Mouse (Mus musculus) T-helper 17 cell (primary cell): ENCODE measurements around the gene Zfc3h1.

Experiments
- in situ Hi-C, 2 experiments: fragments of 300-600 bp; cut with MboI, MseI; formaldehyde crosslinking; loops; 1 replicate in 1 of 2; 2 replicates in 1 of 2; pipeline ENCODE4 v1.15.1; 2025; ENCODE audit warnings: high pct_unique_total_duplicates in 2 of 2

Zfc3h1 gene

GRCm38 (mm10) chr10:115382846-115383643 lies 1.7 kb upstream of the Zfc3h1 start:
- in situ Hi-C loops, result no loop called here

- in situ Hi-C loops, result no loop called here
These were observed 1.0 kb upstream of the Zfc3h1 start for GRCm38 (mm10) chr10:115383644-115384220.

GRCm38 (mm10) chr10:115385018-115386002 lies 551 bp downstream of the Zfc3h1 start:
- in situ Hi-C loops, result loop anchor here in 1 of 2 experiments (5.0 kb wide), 2 partner anchors 42 to 58 kb away; no protein-coding TSS in a partner anchor

- in situ Hi-C loops, result loop anchor here in 1 of 2 experiments (5.0 kb wide), 2 partner anchors 39 to 61 kb away; no protein-coding TSS in a partner anchor
These were observed 3.1 kb downstream of the Zfc3h1 start for GRCm38 (mm10) chr10:115387891-115388290.

GRCm38 (mm10) chr10:115391076-115391475 lies 6.3 kb downstream of the Zfc3h1 start:
- in situ Hi-C loops, result loop anchor here in 1 of 2 experiments (5.0 kb wide), 1 partner anchor 64 kb away; no protein-coding TSS in a partner anchor

GRCm38 (mm10) chr10:115391896-115392295 lies 7.1 kb downstream of the Zfc3h1 start:
- in situ Hi-C loops, result loop anchor here in 1 of 2 experiments (5.0 kb wide), 1 partner anchor 65 kb away; no protein-coding TSS in a partner anchor

GRCm38 (mm10) chr10:115406393-115406792 lies 21.6 kb downstream of the Zfc3h1 start:
- in situ Hi-C loops, result loop anchor here in 1 of 2 experiments (10.0 to 25.0 kb wide), 2 partner anchors 172 to 1656 kb away; partner anchors contain the start of gene Cct2

GRCm38 (mm10) chr10:115413496-115413895 lies 28.7 kb downstream of the Zfc3h1 start:
- in situ Hi-C loops, result loop anchor here in 1 of 2 experiments (25.0 kb wide), 1 partner anchor 1649 kb away; the partner anchor contains the start of gene Cct2

- in situ Hi-C loops, result loop anchor here in 1 of 2 experiments (25.0 kb wide), 1 partner anchor 1648 kb away; the partner anchor contains the start of gene Cct2
These were observed 29.3 kb downstream of the Zfc3h1 start for GRCm38 (mm10) chr10:115414056-115414455.

GRCm38 (mm10) chr10:115421976-115422375 lies 37.2 kb downstream of the Zfc3h1 start:
- in situ Hi-C loops, result loop anchor here in 1 of 2 experiments (25.0 kb wide), 1 partner anchor 1640 kb away; the partner anchor contains the start of gene Cct2

- in situ Hi-C loops, result loop anchor here in 1 of 2 experiments (5.0 kb wide), 1 partner anchor 38 kb away; no protein-coding TSS in a partner anchor
These were observed 40.6 kb downstream of the Zfc3h1 start for GRCm38 (mm10) chr10:115425351-115425750.

GRCm38 (mm10) chr10:115437286-115437685 lies 52.5 kb downstream of the Zfc3h1 start:
- in situ Hi-C loops, result loop anchor here in 1 of 2 experiments (5.0 kb wide), 1 partner anchor 1605 kb away; no protein-coding TSS in a partner anchor

- in situ Hi-C loops, result loop anchor here in 1 of 2 experiments (10.0 kb wide), 1 partner anchor 166 kb away; no protein-coding TSS in a partner anchor
These were observed 63.9 kb downstream of the Zfc3h1 start for GRCm38 (mm10) chr10:115448614-115449013.

- in situ Hi-C loops, result no loop called here
These were observed 72.7 kb downstream of the Zfc3h1 start for GRCm38 (mm10) chr10:115457368-115458021.

GRCm38 (mm10) chr10:115462646-115463045 lies 77.9 kb downstream of the Zfc3h1 start:
- in situ Hi-C loops, result no loop called here

- in situ Hi-C loops, result no loop called here
These were observed 80.3 kb downstream of the Zfc3h1 start for GRCm38 (mm10) chr10:115465072-115465471.

GRCm38 (mm10) chr10:115465778-115466177 lies 81.0 kb downstream of the Zfc3h1 start:
- in situ Hi-C loops, result no loop called here

GRCm38 (mm10) chr10:115467985-115468384 lies 83.2 kb downstream of the Zfc3h1 start:
- in situ Hi-C loops, result no loop called here

- in situ Hi-C loops, result no loop called here
These were observed 83.9 kb downstream of the Zfc3h1 start for GRCm38 (mm10) chr10:115468632-115469031.

GRCm38 (mm10) chr10:115469040-115469439 lies 84.3 kb downstream of the Zfc3h1 start:
- in situ Hi-C loops, result no loop called here
